Mouse (Mus musculus) embryonic fibroblast, embryonic 13.5 days (primary cell): ENCODE results near the gene Aqp7.

ENCODE experiments used
- CTCF ChIP-seq: IDR thresholded peaks from 2 replicates; pipeline ENCODE4 v1.5.1; 2011; ENCODE audit warnings: mild to moderate bottlenecking, control low read depth, low read length, moderate library complexity, borderline replicate concordance; ENCODE audit not compliant: insufficient read depth
- POLR2A ChIP-seq: IDR thresholded peaks from 2 replicates; pipeline ENCODE4 v1.6.1; 2011; ENCODE audit warnings: low read depth, mild to moderate bottlenecking, control low read depth, low read length, moderate library complexity

- TF ChIP-seq POLR2A, result no peak
- no peak for TF ChIP-seq CTCF
Measured at GRCm38 (mm10) chr4:40996302-40996701, 51.6 kb downstream of the Aqp7 start.
